Mouse (Mus musculus) adrenal gland (tissue): ENCODE data around the gene Tspyl3.

Experiments
- intact Hi-C: fragments of 180-260 bp; cut with DNase I; formaldehyde crosslinking; loops from one replicate; pipeline ENCODE4 v1.15.1; 2025

Tspyl3 gene

DNA sequence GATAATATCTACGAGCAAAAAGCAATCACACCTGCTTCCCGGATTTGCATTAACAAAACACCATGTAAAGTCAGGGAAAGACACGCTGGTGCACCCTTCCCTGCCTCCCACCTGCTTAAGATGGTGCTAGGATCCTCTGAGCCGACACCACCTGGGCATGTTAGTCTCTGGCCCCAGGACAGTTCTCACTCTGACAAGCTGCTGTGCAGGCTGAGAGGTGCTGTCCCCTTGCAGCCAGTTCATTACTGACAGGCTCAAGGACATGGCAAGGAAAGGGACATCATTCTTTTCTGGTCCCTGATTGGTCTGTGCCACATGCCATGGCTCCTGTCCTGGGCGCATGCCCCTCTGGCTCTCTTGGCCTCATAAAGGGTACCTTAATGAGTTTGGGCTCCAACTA, 3.3 kb upstream of the Tspyl3 start:
- intact Hi-C loops: no loop called here

DNA sequence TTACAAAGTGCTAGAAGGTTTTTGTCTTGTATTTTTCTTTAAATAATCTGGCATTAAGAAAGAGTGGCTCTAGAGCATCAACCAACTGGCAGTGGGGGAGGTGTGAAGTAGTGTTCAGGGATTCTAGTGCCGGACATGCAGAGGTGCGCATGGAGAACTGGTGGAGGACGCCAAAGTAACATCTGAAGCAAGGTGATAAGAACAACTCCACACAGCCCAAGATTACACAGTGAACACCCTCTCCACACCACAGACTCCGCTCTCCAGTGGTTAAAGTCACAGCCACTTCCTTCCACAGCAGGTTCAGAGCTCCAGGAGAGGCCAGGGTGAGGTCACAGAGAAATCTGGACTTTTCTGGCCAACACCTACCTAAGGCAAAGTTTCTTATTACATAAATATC, 2.7 kb upstream of the Tspyl3 start:
- intact Hi-C loops: no loop called here

DNA sequence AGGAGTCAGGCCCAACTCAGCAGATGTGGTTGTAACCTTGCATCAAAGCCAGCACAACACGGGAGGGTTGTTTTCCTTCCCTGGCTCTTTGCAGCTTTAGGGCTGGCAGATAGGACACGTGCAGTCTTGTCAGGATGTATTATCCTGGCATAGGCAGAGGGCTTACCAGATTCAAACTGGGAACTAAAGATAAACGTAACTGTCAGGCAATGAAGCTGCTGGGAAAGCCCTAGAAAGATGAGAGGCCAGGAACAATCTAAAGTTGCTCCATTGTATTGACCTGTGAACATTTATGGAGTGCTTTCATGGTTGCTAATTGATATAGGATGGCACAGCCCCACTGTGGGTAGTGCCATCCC, 333 bp upstream of the Tspyl3 start:
- intact Hi-C loops: no loop called here

DNA sequence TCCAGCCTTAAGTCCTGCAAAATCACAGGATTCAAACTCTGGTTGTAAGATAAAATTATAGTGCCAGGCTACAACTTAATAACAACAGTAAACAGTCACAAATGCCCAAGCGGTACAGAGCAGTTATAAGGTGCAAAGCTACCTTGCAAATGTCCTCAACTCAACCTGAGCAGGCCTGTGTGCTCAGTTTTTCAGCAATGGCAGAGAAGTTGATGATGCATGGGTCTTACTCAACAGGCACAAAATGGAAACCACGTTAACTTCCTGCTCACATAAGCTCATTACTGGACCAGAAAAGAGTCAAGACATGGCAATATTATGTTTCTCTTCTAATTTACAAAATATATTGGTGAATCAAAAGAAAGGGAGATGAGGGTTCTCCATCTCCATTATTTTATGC, 2.7 kb downstream of the Tspyl3 start:
- intact Hi-C loops: no loop called here

DNA sequence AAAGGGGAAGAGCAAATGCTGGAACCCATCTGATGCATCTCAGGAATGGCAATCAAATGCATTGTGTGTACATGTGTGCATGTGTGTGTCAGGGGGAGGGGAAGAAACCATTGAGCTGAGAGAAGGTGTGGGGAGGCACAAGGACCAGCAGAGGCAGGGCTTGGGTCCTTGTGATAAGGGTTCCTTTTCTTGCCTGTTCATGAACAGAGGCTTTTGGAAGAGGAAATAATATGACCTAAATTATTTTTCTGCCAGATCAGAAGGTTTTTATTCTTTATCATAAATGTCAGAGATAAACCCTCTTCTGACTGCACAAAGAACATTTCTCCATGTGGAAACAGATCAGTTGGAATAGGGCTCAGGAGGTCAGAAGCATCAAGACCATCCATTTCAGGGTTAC, 3.1 kb downstream of the Tspyl3 start:
- intact Hi-C loops: no loop called here

DNA sequence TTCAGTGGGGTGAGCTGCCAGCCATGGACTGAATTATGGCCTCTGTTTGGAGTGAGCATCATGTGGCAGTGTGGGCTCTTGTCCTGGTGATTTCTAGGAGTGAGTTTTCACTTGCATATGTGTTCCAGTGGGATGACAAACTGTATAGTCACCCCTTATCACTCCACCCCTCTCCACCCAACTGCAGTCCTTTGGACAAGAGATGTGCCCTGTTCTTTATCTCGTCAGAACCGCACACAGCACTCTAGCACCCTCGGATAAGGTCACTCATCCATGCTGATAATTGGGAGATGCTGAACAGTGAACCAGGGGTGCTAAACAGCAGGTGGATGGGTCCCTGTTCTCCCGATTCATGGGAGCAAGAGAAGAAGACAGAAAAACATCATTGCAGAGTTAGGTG, 3.6 kb downstream of the Tspyl3 start:
- intact Hi-C loops: no loop called here

DNA sequence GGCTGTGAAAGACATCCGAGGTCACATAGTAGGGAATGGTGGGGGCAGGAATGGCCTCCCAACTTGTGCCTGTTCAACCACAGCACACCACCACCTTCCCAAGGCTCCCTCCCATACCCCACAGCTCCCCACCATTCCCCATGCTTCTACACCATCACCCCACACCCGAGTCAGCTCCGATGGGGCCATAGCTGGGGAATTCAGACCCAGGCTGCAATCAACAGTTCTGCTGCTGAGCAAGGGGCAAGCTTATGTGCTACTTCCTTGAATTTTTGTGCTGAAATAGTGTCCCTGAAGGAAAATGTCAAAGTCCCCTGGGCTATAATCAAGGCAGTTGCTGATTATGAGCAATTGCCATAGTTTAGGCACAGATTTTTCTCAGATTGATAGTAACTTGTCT, 6.7 kb downstream of the Tspyl3 start:
- intact Hi-C loops: no loop called here

DNA sequence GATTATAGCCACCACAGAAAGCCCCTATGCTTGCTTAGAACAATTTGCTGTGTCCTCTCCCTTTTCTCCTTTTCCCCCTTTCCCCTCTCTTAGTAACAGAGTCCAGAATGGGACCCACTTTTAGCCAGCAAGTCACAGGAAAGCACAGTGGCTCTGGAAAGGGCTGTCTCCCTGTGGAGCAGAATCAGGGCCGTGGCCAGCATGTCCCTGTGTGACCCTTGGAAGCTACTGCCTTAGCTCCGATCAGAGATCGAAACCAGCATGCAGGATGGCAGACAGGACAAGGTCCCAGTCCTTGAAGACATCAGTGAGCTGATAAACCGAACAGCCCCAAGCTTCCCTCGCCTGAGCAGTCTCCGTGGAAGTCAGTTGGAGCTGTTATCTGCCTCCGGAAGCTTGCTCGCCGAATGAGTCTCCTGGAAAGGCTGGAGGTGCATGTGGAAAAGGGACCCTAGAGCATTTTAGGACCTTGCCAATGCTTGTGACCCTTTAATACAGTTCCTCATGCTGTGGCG, 7.4 kb downstream of the Tspyl3 start:
- intact Hi-C loops: no loop called here

DNA sequence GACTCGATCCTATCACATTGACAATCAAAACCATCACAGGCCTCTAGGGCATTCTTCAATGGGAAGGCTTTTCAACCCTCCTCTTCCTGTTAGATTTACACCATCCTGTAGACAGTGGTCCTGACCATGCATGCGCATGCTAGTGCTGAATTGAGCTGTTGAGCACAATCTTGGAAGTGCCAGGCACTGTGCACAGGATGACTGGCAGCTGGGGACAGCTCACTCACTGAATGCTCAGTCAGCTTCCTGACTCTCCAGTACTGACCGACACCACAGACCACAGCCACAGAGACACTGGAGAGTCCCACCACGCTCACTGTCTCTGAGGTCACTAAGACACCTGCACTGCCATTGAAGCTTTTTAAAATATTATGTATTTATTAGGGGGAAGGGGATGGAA, 9.8 kb downstream of the Tspyl3 start:
- intact Hi-C loops: no loop called here

DNA sequence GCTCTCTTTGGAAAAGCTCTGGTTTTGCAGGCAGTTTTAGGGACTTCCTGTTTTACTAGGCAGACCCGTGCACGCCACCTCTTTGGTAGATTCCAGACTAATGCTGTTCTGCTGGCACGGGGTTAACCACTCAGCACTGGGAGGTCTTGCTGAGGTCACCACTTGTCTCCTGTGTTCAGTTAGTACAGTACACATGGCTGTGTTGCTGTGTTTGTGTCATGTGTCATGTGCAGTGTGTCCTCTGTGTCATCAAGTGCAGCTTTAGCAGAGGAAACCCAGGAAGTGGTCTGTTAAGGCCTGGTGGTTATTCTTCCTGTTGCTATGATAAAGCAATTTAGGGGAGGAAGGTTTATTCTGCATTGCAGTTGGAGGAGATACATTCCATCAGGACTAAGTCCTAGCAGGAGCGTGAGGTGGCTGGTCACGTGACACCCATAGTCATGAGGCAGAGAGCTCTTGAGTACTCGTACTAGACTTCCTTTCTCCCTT, 10.4 kb downstream of the Tspyl3 start:
- intact Hi-C loops: no loop called here

DNA sequence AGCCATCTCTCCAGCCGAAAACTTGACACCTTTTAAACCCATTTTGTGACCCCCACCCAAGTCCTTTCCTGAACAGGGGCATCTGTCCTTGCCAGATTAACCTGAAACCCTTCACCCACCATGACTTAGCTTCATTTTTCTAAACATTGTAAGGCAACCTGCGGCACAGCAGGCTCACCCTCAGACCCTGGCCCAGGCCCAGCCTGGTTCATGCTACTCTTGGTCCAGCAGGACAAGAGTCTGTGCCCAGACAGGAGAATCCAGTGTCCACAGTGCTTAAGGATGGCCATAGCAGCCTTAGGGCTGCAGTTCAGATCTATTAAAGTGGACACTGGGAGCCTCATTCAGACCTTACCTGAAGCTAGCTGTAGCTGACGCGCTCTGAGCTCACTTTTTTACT, 11.9 kb downstream of the Tspyl3 start:
- intact Hi-C loops: no loop called here

DNA sequence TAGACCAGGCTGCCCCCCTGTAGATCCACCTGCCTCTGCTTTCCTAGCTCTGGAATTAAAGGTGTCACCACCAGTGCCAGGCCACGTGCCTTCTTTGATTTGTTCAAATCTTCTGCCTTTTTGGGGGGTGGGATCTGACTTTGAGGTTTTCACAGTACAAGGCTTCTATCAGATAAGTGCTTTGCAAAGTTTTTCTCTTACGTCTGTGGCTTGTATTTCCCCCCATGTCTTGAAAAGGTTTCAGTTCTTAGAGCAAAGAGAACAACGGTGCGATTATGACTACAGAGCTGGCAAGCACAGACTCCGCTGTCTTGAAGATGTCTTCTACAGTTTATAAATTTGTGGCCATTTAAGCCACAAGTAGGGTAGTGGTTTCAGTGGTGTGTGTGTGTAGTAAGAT, 13.8 kb downstream of the Tspyl3 start:
- intact Hi-C loops: no loop called here

DNA sequence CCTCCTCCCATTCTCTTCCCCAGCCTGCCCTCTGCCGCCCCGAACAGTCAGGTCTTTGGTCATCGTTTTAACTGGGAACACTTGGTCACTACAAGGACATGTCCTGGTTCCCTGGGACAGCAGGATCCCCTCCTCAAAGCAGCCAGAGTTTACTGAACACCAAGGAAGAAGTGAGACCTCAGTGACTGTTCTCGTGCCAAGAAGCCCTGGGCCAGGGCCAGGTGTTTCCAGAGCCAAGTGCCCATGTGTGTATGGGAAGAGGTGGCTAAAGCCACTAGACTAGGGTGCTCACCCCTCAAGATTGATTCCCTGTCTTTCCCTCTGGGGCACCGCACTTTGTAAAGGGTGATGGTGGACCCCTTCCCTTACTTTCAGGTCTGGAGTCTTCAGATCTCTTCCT, 16.0 kb downstream of the Tspyl3 start:
- intact Hi-C loops: no loop called here

DNA sequence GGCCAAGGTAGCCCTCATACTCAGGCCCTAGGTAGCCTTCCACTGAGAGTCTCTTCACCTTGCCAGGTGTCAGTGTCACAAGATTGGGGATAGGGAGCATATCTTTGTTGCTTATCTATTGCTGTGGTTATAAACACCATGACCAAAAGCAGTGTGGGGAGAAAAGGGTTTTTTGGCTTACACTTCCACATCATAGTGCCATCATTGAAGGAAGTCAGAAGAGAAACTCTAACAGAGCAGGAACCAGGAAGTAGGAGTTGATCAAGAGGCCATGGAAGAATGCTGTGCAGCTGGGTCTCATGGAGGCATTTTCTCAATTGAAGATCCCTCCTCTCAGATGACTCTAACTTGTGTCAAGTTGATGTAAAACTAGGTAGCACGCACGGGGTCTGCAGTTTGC, 17.1 kb downstream of the Tspyl3 start:
- intact Hi-C loops: no loop called here

DNA sequence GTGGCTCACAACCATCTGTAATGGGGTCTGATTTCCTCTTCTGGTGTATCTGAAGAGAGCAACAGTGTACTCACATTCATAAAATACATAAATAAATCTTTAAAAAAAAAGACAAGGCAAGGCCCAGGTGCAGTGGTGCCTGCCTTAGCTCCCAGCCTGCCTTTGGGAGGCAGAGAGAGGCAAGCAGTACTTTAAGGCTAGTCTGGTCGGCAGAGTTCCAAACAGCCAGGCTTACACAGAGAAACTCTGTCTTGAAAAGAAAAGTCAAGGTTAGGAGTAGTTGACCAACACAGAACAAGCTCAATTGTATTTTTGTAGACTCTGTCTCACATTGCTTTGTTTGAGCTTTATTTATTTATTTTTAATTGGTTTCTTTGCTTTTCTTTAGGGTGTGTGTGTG, 22.5 kb downstream of the Tspyl3 start:
- intact Hi-C loops: no loop called here

DNA sequence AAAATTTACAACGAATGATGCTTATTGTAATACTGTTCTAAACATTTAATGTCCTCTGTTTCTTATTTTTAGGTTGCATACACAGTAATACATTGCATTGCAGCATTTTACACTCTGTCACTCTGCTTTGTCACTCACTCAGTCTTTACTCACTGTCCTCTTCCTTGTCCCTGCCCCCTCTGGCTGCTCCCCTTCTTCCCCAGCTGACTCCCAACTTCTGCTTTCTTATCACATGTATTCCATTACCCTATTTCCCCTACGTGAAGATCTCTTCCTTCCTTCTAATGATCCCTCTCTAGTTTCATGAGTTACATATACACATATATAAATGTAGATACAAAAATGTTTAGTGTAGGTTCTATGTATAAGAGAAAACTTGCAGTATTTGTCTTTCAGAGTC, 26.1 kb downstream of the Tspyl3 start:
- intact Hi-C loops: no loop called here

DNA sequence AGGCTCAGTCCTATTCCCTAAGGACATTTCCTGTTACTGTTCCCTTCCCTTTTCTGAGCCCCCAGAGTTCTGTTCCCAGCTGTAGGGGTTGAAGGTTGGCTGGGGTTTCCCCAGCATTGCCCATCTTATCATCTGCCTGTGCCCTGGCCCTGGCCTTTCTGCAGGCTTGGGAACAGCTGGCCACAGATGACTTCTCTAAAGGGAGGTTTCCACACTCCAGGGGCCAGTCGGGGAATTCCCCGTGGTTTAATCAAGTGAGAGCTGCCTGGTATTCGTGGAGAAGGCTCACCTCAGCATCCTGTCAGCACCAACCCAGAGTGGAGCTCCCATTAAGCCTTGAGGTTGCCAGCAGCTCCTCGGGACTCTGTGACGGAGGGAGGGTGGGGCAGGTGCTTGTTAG, 26.8 kb downstream of the Tspyl3 start:
- intact Hi-C loops: no loop called here

DNA sequence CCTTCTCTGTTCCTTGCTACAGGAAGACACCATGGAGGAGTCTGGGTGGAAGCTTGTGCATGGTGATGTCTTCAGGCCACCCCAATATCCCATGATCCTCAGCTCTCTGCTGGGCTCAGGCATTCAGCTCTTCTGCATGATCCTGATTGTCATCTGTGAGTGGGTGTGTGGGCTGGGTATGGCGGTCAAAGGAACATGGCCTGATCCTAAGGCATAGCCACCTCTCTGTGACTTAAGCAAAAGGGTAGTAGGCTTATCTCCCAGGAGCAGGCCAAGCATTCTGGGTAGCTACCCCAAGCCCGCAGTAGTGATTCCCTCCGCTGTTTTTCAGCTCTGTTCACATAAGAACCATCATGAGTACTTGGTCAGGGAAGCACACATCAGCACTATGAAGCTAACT, 31.0 kb downstream of the Tspyl3 start:
- intact Hi-C loops: no loop called here

DNA sequence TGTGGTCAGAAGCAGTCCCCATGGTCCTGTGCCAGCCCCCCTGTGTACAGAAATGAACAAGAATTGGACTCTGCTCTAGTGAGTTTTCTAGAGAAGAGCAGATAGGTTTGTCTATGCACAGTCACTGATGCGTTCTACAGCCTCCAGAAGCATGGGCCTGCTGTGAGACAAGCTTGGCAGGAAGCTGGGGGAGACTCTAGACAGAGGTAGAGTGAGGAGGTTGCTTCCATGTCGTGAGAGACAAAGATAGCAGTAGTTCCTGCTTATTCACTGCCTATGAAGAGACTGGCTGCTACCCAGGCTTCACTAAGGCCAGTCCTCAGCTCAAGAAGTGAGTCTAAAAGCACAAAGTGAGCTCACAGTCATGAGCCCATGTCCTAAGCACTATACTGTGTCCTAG, 34.0 kb downstream of the Tspyl3 start:
- intact Hi-C loops: no loop called here

DNA sequence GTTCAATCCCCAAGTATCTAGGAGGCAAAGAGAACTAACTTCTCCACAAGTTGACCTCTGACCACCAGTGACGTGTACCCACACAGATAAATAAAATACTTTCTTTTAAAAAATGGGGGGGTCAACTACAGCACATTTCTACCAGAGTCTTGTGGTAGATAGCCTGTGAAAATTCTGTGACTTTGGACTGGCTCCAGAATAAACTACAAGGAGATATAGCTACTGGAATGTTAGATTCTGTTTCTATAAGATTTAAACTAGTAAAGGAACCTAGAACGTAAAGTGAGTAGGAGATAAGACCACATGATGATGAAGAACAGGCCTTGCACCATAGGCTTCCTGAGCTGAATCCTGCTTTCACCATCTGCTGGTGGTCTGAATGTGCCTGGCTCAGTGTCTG, 37.4 kb downstream of the Tspyl3 start:
- intact Hi-C loops: no loop called here

DNA sequence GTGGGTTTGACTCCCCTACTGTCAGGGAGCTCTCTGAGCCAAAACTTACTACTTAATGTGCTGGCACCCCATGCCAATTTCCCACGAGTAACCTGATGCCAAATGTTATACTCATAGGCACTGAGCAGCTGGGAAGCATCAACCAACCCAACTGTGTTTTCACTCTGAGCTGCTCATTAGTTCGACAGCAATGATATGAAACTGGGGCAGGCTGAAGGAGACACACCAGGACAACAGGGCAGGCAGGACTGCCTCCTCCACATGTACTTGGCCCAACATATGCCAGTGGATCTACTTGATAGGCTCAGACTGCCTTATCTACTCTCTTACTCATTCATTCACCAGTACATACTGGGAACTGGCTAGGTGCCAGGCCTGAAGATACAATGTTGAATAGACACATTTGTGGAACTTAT, 39.1 kb downstream of the Tspyl3 start:
- intact Hi-C loops: no loop called here

DNA sequence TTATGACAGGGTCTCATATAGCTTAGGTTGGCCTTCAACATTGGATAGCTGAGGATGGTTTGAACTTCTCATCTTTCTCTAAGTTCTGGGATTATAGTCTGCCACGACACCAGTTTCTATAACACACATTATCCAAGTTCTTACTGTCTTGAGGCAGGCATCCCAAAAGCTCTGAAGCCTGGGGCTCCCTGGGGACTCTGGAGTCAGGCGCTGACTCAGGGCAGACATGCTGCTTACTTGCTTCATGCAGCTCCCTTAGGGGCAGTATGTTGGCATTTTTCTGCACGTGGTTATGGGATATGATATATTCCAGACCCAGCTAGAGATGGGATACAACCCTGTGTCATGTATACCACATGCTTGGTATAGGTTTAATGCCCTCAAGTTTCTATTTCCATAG, 45.3 kb downstream of the Tspyl3 start:
- intact Hi-C loops: no loop called here

DNA sequence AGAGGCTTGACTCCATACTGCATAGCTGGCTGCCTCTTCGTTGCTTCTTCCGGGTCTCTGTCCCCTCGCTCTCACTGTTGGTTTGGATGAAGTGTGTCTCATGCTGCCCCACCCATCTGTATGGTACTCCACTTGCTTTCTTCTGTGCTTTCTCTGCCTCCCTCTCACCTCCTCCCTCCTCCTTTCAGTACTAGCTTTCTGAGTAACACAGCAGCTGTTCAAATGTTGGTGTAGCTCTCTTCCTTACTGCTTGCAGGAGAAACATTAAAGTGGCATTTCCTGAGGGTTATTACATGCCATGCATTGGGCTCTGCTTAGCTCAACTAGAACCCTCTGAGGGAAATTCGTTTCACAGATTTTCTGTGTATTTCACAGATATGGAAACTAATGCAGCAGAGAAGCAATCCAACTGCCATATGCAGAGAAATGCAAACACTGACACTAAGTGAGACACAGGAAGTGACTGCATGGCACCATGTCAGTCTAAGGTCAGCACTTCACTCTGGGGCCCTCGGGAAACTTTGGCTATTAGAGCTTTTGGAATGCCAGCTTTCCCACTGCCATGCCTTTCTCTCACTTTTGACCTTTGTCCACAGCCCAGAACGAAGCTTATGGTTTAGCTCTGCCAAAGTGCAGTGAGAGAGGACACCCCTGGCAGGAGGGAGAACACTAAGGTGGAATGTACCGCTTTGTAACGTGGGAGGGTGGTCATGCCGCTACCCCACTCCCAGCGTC, 45.9 kb downstream of the Tspyl3 start:
- intact Hi-C loops: no loop called here

DNA sequence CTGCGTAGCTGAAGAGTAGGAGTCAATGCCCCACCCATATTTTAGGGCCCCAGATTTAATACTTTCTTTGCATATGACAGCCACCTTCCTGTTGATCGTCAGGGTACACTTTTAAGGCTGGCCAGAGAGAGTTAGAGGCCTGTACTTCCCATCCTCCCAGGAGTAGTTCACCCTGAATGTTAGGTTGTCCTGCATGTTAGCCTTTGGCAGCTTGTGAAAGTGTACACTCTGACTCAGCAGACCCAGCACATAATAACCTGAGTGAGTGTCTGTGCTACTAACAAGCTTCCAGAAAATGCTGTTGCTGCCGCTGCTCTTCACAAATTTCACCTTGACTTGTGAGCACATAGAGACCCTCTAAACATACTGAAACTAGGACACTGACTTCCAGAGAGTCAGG, 48.1 kb downstream of the Tspyl3 start:
- intact Hi-C loops: no loop called here
